Mouse (Mus musculus) C2C12 (cell line): ENCODE results near the gene Entpd5. TPM values are rescaled to one million over a fixed set of nuclear protein-coding genes. Genes with fewer than 3 reads are reported as not detected.
"Not testable (repeated sequence)": the region's sequence is repeated elsewhere in the genome, so short reads cannot be mapped to it uniquely, and the experiment has no call there.

Source experiments
- H3K27me3 ChIP-seq: one replicate; pipeline ENCODE4 v1.6.1; 2011; ENCODE audit not compliant: control insufficient read depth, insufficient read depth, insufficient read length
- H3K36me3 ChIP-seq: one replicate; pipeline ENCODE4 v1.6.1; 2011; ENCODE audit not compliant: control insufficient read depth, insufficient read depth
- H3K4me3 ChIP-seq: one replicate; pipeline ENCODE4 v1.5.1; 2011; ENCODE audit warnings: mild to moderate bottlenecking, control low read depth; ENCODE audit not compliant: poor library complexity, insufficient read depth, severe bottlenecking
- H3K79me2 ChIP-seq: one replicate; pipeline ENCODE4 v1.6.1; 2011; ENCODE audit not compliant: control insufficient read depth, insufficient read depth
- H3K79me3 ChIP-seq: one replicate; pipeline ENCODE4 v1.6.1; 2011; ENCODE audit warnings: low read depth, control low read depth
- H3ac ChIP-seq: one replicate; pipeline ENCODE3; 2011; ENCODE audit warnings: low read depth; ENCODE audit not compliant: control insufficient read depth, insufficient read length
- CEBPB ChIP-seq: IDR thresholded peaks from one replicate; pipeline ENCODE4 v1.6.1; 2011; ENCODE audit warnings: low read depth, mild to moderate bottlenecking, control low read depth, moderate library complexity
- CTCF ChIP-seq: IDR thresholded peaks from one replicate; pipeline ENCODE4 v1.5.1; 2011; ENCODE audit not compliant: control insufficient read depth, insufficient read depth, insufficient read length
- FOSL1 ChIP-seq: IDR thresholded peaks from one replicate; pipeline ENCODE4 v1.8.0; 2011; ENCODE audit warnings: mild to moderate bottlenecking, low read length; ENCODE audit not compliant: poor library complexity, insufficient read depth, severe bottlenecking
- MAX ChIP-seq: IDR thresholded peaks from one replicate; pipeline ENCODE4 v1.6.1; 2011; ENCODE audit warnings: mild to moderate bottlenecking, control low read depth
- MYOD1 ChIP-seq: IDR thresholded peaks from one replicate; pipeline ENCODE4 v1.6.1; 2011; ENCODE audit warnings: low read depth; ENCODE audit not compliant: control insufficient read depth, insufficient read length
- MYOG ChIP-seq: IDR thresholded peaks from one replicate; pipeline ENCODE4 v1.6.1; 2011; ENCODE audit not compliant: control insufficient read depth, insufficient read length; ENCODE audit errors: extremely low read depth
- USF1 ChIP-seq: IDR thresholded peaks from one replicate; pipeline ENCODE4 v1.6.1; 2011; ENCODE audit warnings: low read depth, mild to moderate bottlenecking, control low read depth, moderate library complexity
- polyA plus RNA-seq: library from polyadenylated mRNA; unstranded; fragments of >200 nt; fragmentation: generic; extraction: Trizol; gene quantifications from one replicate; pipeline ENCODE4 v1.2.1, GENCODE M21; 2012; ENCODE audit warnings: missing spikeins

Gene Entpd5
- polyA plus RNA-seq, 1 experiment, result 4.5 TPM

GRCm38 (mm10) chr12:84361555-84362489 lies 47.0 kb downstream of the Entpd5 start, which contains the start of the genes Coq6 and Fam161b:
Gene Coq6, plus strand, starts transcription at chr12:84361657.
Gene Fam161b, minus strand, starts transcription at chr12:84361833.
- peak; percentile 28 for TF ChIP-seq MAX
- TF ChIP-seq CEBPB, result no peak
- TF ChIP-seq USF1, result no peak
- no peak for TF ChIP-seq MYOD1
- no peaks in the 10 kb centered on the region for H3K27me3 ChIP-seq
- H3K79me2 ChIP-seq, result peaks cover 44% of the 10 kb centered on the region
- H3K36me3 ChIP-seq, result no peaks in the 10 kb centered on the region
- H3K4me3 ChIP-seq, result peak within 1 kb of the TSS; percentile 95
- H3ac ChIP-seq, result peak within 1 kb of the TSS; percentile 98
- H3K79me3 ChIP-seq, result peaks cover 35% of the 10 kb centered on the region

DNA sequence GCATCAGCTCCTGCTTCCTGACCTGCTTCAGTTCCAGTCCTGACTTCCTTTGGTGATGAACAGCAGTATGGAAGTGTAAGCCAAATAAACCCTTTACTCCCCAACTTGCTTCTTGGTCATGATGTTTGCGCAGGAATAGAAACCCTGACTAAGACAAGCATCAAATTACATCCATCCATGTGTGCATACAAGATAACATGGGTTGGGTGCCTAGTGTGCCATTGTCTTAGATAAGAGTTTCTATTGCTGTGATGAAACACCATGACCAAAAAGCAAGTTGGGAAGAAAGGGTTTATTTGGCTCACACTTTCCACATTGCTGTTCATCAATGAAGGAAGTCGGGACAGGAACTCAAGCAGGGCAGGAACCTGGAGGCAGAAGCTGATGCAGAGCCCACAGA lies 50.1 kb downstream of the Entpd5 start:
- peaks cover 18% of the 10 kb centered on the region for H3K79me3 ChIP-seq
- H3K4me3 ChIP-seq, H3ac ChIP-seq, H3K27me3 ChIP-seq, H3K36me3 ChIP-seq: not testable (repeated sequence)
- H3K79me2 ChIP-seq, result peaks cover 18% of the 10 kb centered on the region

DNA sequence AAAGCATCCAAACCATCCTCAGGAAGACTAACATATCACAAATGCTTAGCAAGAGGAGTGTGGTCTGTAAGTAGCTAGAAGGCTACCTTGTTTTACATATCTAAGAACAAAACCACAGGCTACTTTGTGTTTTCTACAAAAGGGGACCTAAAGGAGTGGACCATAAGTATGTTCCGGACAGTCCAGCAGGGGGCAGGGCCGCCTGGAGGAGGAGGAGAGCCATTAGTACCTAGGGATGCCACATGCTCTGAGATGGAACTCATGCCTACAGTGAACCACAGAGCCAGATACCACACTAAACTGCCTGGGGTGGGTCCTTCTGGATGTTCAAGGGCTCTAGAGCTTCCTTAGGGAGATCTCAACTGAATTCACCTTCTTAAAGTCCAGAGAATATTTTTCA lies 61.6 kb downstream of the Entpd5 start:
- Histone ChIP-seq H3ac (no peak overlapping the region), H3K79me2 (no peaks in the 10 kb centered on the region), H3K4me3 (no peak overlapping the region), H3K79me3 (no peaks in the 10 kb centered on the region), H3K27me3 (no peaks in the 10 kb centered on the region), H3K36me3 (peaks cover 30% of the 10 kb centered on the region)
- TF ChIP-seq MAX (no peak), CEBPB (no peak), FOSL1 (no peak), USF1 (no peak), MYOD1 (no peak), CTCF (no peak), MYOG (no peak)

DNA sequence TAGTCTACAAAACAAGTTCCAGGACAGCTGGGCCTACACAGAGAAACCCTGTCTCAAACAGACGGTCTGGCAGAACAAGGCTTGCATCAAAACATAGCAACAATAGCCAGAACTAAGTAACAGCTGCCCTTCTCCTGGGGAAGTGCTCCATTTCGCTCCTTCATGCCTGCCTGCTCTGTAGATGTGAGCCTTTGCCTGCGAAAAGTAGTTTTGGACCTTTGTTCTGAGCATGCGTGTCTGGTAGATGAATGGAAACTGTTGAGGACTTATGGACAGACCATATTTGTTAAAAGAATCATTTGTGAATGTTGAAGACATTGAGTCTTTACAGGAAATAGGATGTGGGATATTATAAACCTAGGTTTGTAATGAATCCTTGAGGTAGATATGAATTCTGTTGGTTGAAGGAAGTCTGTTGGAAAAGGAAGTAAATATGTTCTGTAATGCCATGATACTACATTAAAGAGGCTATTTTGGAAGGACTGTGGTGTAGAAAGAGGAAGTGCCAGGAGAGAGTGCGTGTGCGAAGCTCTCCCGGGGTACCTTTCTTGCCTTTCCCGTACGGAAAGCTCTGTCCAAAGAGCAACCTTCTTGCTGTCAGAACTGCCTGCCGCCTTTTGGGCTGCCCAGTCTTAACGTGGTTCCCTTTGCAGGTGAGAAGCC lies 71.7 kb downstream of the Entpd5 start:
- H3ac ChIP-seq, result no peak overlapping the region
- H3K4me3 ChIP-seq, result no peak overlapping the region
- H3K36me3 ChIP-seq, result peaks cover 74% of the 10 kb centered on the region
- TF ChIP-seq CTCF (no peak), FOSL1 (no peak), USF1 (no peak), MYOD1 (no peak), MAX (no peak), CEBPB (no peak), MYOG (no peak)
- no peaks in the 10 kb centered on the region for H3K79me2 ChIP-seq
- H3K79me3 ChIP-seq, result no peaks in the 10 kb centered on the region
- no peaks in the 10 kb centered on the region for H3K27me3 ChIP-seq

GRCm38 (mm10) chr12:84327111-84327512 lies 81.7 kb downstream of the Entpd5 start:
- TF ChIP-seq CTCF, result no peak
- TF ChIP-seq FOSL1, result no peak
- TF ChIP-seq MYOG, result no peak
- TF ChIP-seq MYOD1, result no peak
- no peak for TF ChIP-seq MAX
- no peak for TF ChIP-seq CEBPB
- H3K27me3 ChIP-seq, result no peaks in the 10 kb centered on the region
- no peak overlapping the region for H3K4me3 ChIP-seq
- peaks cover 23% of the 10 kb centered on the region for H3K79me3 ChIP-seq
- H3K79me2 ChIP-seq, result peaks cover 50% of the 10 kb centered on the region
- H3K36me3 ChIP-seq, result peaks cover 87% of the 10 kb centered on the region
- no peak overlapping the region for H3ac ChIP-seq

Other genes starting within 250 kb of the Entpd5 start
- gene Elmsan1, start 190.1 kb downstream of the Entpd5 start, polyA plus RNA-seq, result 6.5 TPM
- gene Ptgr2, start 123.8 kb downstream of the Entpd5 start, polyA plus RNA-seq, result 13.3 TPM
- gene Zfp410, start 92.2 kb downstream of the Entpd5 start, polyA plus RNA-seq, result 23.5 TPM
- gene Coq6, start 47.4 kb downstream of the Entpd5 start, polyA plus RNA-seq, result 32.7 TPM
- 0.50 TPM for gene Fam161b, start 47.2 kb downstream of the Entpd5 start, polyA plus RNA-seq
- 0.25 TPM for gene Bbof1, start within 50 bp of the Entpd5 start, polyA plus RNA-seq
- gene Rnf113a2, start 8.2 kb upstream of the Entpd5 start, polyA plus RNA-seq, result 3.0 TPM
- gene Aldh6a1, start 42.0 kb upstream of the Entpd5 start, polyA plus RNA-seq, result 0.47 TPM
- 2.8 TPM for gene Lin52, start 42.4 kb upstream of the Entpd5 start, polyA plus RNA-seq
- not detected for gene Vsx2, start 160.7 kb upstream of the Entpd5 start, polyA plus RNA-seq
- gene Abcd4, start 208.4 kb upstream of the Entpd5 start, polyA plus RNA-seq, result 8.5 TPM
- gene Vrtn, start 232.0 kb upstream of the Entpd5 start, polyA plus RNA-seq, result not detected